Mouse (Mus musculus) ovary, postnatal 10 days (tissue): ENCODE results near the gene Fastk.

Source experiments
- DNase-seq: peaks from one replicate; pipeline ENCODE4 v3.0.0; 2022; ENCODE audit warnings: low spot score

Gene Fastk

GRCm38 (mm10) chr5:24389658-24390020, 55.4 kb downstream of the Fastk start:
- DNase-seq: no peak

- no peak for DNase-seq
Observed at GRCm38 (mm10) chr5:24389011-24389657, 56.0 kb downstream of the Fastk start.
